Mouse (Mus musculus): ENCODE measurements around the gene Gm49320. TPM values are rescaled to one million over a fixed set of nuclear protein-coding genes. Genes with fewer than 3 reads are reported as not detected.
A peak's percentile ranks its signal among the peaks of the same experiment; 100 is the strongest.

Gene Gm49320
- polyA plus RNA-seq (2015; fragmentation: Nextera tagmentation; extraction: Ambion mirVana), result 1.3 and 2.4 TPM in 2 replicates

GRCm38 (mm10) chr8:4238434-4239192 lies at the start of gene Gm49320, which contains the start of gene Map2k7:
Gene Gm49320, plus strand, starts transcription at chr8:4238865.
Gene Map2k7, plus strand, starts transcription at chr8:4238740.
- Histone ChIP-seq H3K4me1 (peaks cover 25% of the 10 kb centered on the region), H3K9me3 (no peaks in the 10 kb centered on the region), H3K4me3 (peak within 1 kb of the TSS; percentile 83), H3K27ac (peak within 1 kb of the TSS; percentile 93), H3K4me2 (replicated peaks) (peak within 1 kb of the TSS; percentile 90), H3K27me3 (0 out of 2 replicates have a peak, but pooled peaks cover 3% of the 10 kb centered on the region), H3K9ac (peak within 1 kb of the TSS; percentile 78), H3K36me3 (peaks cover 29% of the 10 kb centered on the region)
- ATAC-seq (ENCODE audit: low FRiP score, low read depth), result peak; percentile 95
- under 1% methylated on average over 63 of the region's 71 CpGs for WGBS

DNA sequence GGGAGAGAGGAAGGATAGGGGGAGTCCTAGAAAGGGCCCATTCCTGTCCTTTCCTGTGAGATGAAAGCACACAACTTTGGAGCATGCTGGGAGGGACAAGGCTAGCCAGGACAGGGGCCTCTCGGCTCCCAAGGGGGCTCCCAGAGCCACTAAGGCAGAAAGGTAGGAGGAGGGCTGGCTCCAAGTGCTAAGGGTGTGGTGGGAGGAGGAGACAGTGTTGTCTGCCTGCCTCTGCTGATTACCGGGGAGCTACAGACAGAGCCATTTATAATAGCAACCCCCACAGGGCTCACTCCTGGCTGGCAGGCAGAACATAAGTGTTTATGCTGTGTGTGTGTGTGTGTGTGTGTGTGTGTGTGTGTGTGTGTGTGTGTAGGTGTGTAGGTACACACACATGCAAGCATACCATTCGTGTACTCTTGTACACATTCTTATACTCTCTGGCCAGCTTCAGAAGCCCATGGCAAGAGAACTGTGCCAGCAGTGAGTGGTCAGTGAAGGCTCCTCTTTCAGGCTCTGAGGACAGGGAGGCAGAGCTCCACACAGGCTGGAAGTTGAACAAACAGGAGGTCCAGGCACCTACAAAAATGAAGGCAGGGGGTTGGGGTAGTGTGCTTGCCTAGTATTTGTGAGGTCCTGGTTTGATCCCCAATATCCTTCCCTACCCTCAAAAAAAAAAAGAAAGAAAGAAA lies 49.5 kb upstream of the Gm49320 start:
- no peaks in the 10 kb centered on the region for H3K27me3 ChIP-seq
- no peak overlapping the region for H3K9ac ChIP-seq
- ATAC-seq (ENCODE audit: low FRiP score, low read depth), result no peak
- peaks cover 7% of the 10 kb centered on the region for H3K4me1 ChIP-seq
- H3K4me3 ChIP-seq, result no peak overlapping the region
- no peak overlapping the region for H3K4me2 ChIP-seq (replicated peaks)
- 31% methylated on average over 3 of the region's 3 CpGs for WGBS
- no peak overlapping the region for H3K27ac ChIP-seq
- no peaks in the 10 kb centered on the region for H3K9me3 ChIP-seq
- peaks cover 68% of the 10 kb centered on the region for H3K36me3 ChIP-seq

- WGBS, result 56% methylated on average over 5 of the region's 5 CpGs
Measured at GRCm38 (mm10) chr8:4192305-4192704, 46.4 kb upstream of the Gm49320 start.

DNA sequence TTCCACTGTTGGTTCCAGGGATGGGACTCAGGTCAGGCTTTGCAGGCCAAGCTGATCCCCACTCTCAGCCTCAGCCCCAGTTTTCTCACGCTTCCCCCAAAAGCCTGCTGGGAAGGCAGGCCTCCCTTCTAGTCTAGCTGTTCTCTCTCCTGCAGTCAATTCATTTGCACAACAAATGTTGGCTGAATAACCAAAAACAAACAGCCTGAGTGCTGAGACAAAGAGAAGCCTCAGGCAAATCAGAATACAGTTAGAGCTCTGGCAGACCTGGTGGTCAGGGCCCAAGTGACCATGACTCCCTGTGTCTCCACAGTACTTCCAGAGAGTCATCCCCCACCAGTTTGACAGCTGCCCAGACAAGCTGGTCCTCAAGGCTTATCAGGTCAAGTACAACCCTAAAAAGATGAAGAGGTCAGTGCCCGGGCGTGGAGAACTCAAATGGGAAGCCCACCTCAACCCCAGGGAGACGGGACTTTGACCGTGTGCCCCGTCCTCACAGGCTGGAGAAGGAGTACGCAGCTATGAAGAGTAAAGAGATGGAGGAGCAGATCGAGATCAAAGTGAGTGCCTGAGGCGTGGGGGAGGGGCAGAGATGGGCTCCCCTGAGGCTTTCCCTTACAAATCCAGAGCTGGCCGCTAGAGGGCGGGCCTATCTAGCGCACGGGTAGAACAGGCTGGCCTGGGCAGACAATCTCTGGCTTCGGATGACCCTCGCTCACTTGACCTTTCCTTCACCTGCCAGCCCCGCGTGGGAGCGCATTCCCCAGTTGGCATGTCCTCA lies 45.7 kb upstream of the Gm49320 start:
- no peak overlapping the region; the same call in 1 of the 2 replicates for H3K27ac ChIP-seq
- ATAC-seq (ENCODE audit: low FRiP score, low read depth), result peak; percentile 77
- H3K27me3 ChIP-seq, result no peaks in the 10 kb centered on the region
- peaks cover 40% of the 10 kb centered on the region for H3K36me3 ChIP-seq
- peaks cover 7% of the 10 kb centered on the region for H3K4me1 ChIP-seq
- WGBS, result 11% methylated on average over 18 of the region's 18 CpGs
- H3K4me3 ChIP-seq, result 0 out of 2 replicates have a peak overlapping the region, but pooled peaks have one; percentile 1
- no peaks in the 10 kb centered on the region for H3K9me3 ChIP-seq
- H3K9ac ChIP-seq, result 0 out of 2 replicates have a peak overlapping the region, but pooled peaks have one; percentile 8
- H3K4me2 ChIP-seq (replicated peaks), result peak overlapping the region; percentile 32

More at GRCm38 (mm10) chr8:4192305-4192704, 46.4 kb upstream of the Gm49320 start:
- Histone ChIP-seq H3K27me3 (no peaks in the 10 kb centered on the region), H3K4me1 (peaks cover 7% of the 10 kb centered on the region), H3K4me2 (replicated peaks) (no peak overlapping the region), H3K9me3 (no peaks in the 10 kb centered on the region), H3K9ac (no peak overlapping the region), H3K27ac (no peak overlapping the region; the same call in 1 of the 2 replicates), H3K4me3 (no peak overlapping the region), H3K36me3 (peaks cover 42% of the 10 kb centered on the region)
- ATAC-seq (ENCODE audit: low FRiP score, low read depth), result peak; percentile 15; the same call in 1 of the 2 replicates

GRCm38 (mm10) chr8:4193588-4193894 lies 45.1 kb upstream of the Gm49320 start:
- Histone ChIP-seq H3K27ac (no peak overlapping the region), H3K27me3 (no peaks in the 10 kb centered on the region), H3K9ac (peak overlapping the region; percentile 8; the same call in 1 of the 2 replicates), H3K4me3 (no peak overlapping the region), H3K9me3 (no peaks in the 10 kb centered on the region), H3K4me1 (peaks cover 7% of the 10 kb centered on the region), H3K4me2 (replicated peaks) (peak overlapping the region; percentile 32), H3K36me3 (peaks cover 34% of the 10 kb centered on the region)
- ATAC-seq (ENCODE audit: low FRiP score, low read depth), result no peak
- WGBS, result 49% methylated on average over 7 of the region's 7 CpGs

DNA sequence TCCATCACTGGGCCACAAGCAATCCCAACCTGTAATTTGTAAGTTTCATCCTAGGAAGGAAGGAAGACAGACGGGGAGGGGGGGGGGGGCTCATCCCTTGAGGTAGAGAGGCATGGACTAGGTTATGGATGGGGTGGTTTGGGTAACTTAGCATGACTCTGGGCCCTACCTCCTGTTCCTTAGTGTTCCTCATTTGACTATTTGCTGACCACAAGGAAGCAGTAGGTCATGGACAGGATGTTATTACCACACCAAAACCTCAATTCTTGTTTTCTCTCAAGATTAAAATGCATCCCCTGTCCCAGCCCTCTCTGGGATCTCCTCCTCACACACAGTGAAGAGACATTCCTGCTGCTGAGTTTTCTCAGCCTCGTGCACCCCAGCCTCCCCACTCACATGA lies 37.3 kb upstream of the Gm49320 start:
- peaks cover 31% of the 10 kb centered on the region for H3K27me3 ChIP-seq
- H3K9me3 ChIP-seq, result no peaks in the 10 kb centered on the region
- no peak overlapping the region for H3K4me2 ChIP-seq (replicated peaks)
- no peak overlapping the region for H3K9ac ChIP-seq
- 58% methylated on average over 2 of the region's 2 CpGs for WGBS
- H3K27ac ChIP-seq, result no peak overlapping the region
- H3K36me3 ChIP-seq, result peaks cover 47% of the 10 kb centered on the region
- H3K4me3 ChIP-seq, result no peak overlapping the region
- peaks cover 10% of the 10 kb centered on the region for H3K4me1 ChIP-seq
- ATAC-seq (ENCODE audit: low FRiP score, low read depth), result no peak

- H3K4me2 ChIP-seq (replicated peaks), result peak overlapping the region; percentile 45
- H3K27me3 ChIP-seq, result peaks cover 59% of the 10 kb centered on the region
- peaks cover 54% of the 10 kb centered on the region for H3K36me3 ChIP-seq
- H3K4me3 ChIP-seq, result peak overlapping the region; percentile 8
- WGBS, result 15% methylated on average over 38 of the region's 38 CpGs
- H3K9ac ChIP-seq, result peak overlapping the region; percentile 9; the same call in 1 of the 2 replicates
- peaks cover 19% of the 10 kb centered on the region for H3K4me1 ChIP-seq
- 0 out of 2 replicates have a peak, but pooled peaks cover 4% of the 10 kb centered on the region for H3K9me3 ChIP-seq
- ATAC-seq (ENCODE audit: low FRiP score, low read depth), result no peak
- no peak overlapping the region for H3K27ac ChIP-seq
Measured at GRCm38 (mm10) chr8:4205246-4206123, 33.2 kb upstream of the Gm49320 start.

- WGBS, result 10% methylated on average over 43 of the region's 44 CpGs
- peaks cover 19% of the 10 kb centered on the region for H3K4me1 ChIP-seq
- H3K27ac ChIP-seq, result no peak overlapping the region
- 0 out of 2 replicates have a peak, but pooled peaks cover 4% of the 10 kb centered on the region for H3K9me3 ChIP-seq
- peaks cover 53% of the 10 kb centered on the region for H3K36me3 ChIP-seq
- H3K4me3 ChIP-seq, result peak overlapping the region; percentile 8
- H3K27me3 ChIP-seq, result peaks cover 62% of the 10 kb centered on the region
- H3K4me2 ChIP-seq (replicated peaks), result peak overlapping the region; percentile 45
- H3K9ac ChIP-seq, result peak overlapping the region; percentile 53
- ATAC-seq (ENCODE audit: low FRiP score, low read depth), result peak; percentile 29; the same call in 1 of the 2 replicates
Measured at GRCm38 (mm10) chr8:4206182-4207015, 32.3 kb upstream of the Gm49320 start.

DNA sequence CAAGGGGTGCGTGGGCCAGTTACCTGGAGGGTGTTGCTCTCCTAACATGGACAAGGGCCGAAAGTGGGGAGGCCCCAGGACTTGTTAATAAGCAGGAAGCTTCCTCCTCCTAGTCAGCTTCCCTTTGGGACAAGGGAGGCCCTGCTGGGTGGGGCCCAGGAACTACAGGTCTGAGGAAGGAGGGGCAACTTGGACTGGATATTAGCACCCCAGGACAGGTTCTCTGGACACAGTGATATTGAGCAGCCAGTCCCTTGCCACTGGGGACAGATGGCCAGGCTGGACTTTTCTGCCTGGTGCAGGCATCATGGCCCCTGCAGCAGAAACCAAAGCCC lies 31.7 kb upstream of the Gm49320 start:
- peaks cover 62% of the 10 kb centered on the region for H3K27me3 ChIP-seq
- 48% methylated on average over 2 of the region's 2 CpGs for WGBS
- no peak overlapping the region for H3K9ac ChIP-seq
- ATAC-seq (ENCODE audit: low FRiP score, low read depth), result peak; percentile 10; the same call in 1 of the 2 replicates
- no peak overlapping the region for H3K4me3 ChIP-seq
- H3K36me3 ChIP-seq, result peaks cover 53% of the 10 kb centered on the region
- H3K27ac ChIP-seq, result no peak overlapping the region
- 0 out of 2 replicates have a peak, but pooled peaks cover 4% of the 10 kb centered on the region for H3K9me3 ChIP-seq
- H3K4me2 ChIP-seq (replicated peaks), result peak overlapping the region; percentile 45; the same call in 1 of the 2 replicates
- peaks cover 19% of the 10 kb centered on the region for H3K4me1 ChIP-seq

GRCm38 (mm10) chr8:4211097-4211496 lies 27.6 kb upstream of the Gm49320 start:
- H3K27me3 ChIP-seq, result peaks cover 62% of the 10 kb centered on the region
- no peak overlapping the region for H3K9ac ChIP-seq
- no peak overlapping the region for H3K4me2 ChIP-seq (replicated peaks)
- ATAC-seq (ENCODE audit: low FRiP score, low read depth), result no peak
- 82% methylated on average over 6 of the region's 6 CpGs for WGBS
- H3K9me3 ChIP-seq, result 0 out of 2 replicates have a peak, but pooled peaks cover 4% of the 10 kb centered on the region
- H3K4me3 ChIP-seq, result no peak overlapping the region
- H3K4me1 ChIP-seq, result peaks cover 34% of the 10 kb centered on the region
- peaks cover 23% of the 10 kb centered on the region for H3K36me3 ChIP-seq
- H3K27ac ChIP-seq, result no peak overlapping the region
